Mouse (Mus musculus) midbrain, embryonic 12.5 days (tissue): ENCODE measurements around the gene Tbx5. TPM values are rescaled to one million over a fixed set of nuclear protein-coding genes. Genes with fewer than 3 reads are reported as not detected.

ENCODE experiments used
- ATAC-seq: fragments of 200-750 bp; cut with Nextera tagmentation; 2 replicates; pipeline ENCODE4 v1.8.0; 2017; ENCODE audit warnings: low read depth, moderate TSS enrichment, moderate library complexity; ENCODE audit not compliant: low FRiP score
- H3K27ac ChIP-seq: fragments of 300-500 bp; sonication (generic); replicated peaks from 2 replicates; pipeline ENCODE4 v1.5.1; 2016; ENCODE audit warnings: mild to moderate bottlenecking
- H3K27me3 ChIP-seq: fragments of 300-500 bp; sonication (generic); 2 replicates; pipeline ENCODE4 v1.6.1; 2016; ENCODE audit warnings: mild to moderate bottlenecking
- H3K36me3 ChIP-seq: fragments of 300-500 bp; sonication (generic); 2 replicates; pipeline ENCODE4 v1.6.1; 2016
- H3K4me1 ChIP-seq: fragments of 300-500 bp; sonication (generic); 2 replicates; pipeline ENCODE4 v1.6.1; 2016
- H3K4me2 ChIP-seq: fragments of 300-500 bp; sonication (generic); replicated peaks from 2 replicates; pipeline ENCODE4 v1.6.1; 2016; ENCODE audit warnings: mild to moderate bottlenecking, moderate library complexity
- H3K4me3 ChIP-seq: fragments of 300-500 bp; sonication (generic); 2 replicates; pipeline ENCODE4 v1.5.1; 2016; ENCODE audit warnings: mild to moderate bottlenecking
- H3K9ac ChIP-seq: fragments of 300-500 bp; sonication (generic); replicated peaks from 2 replicates; pipeline ENCODE4 v1.6.1; 2016; ENCODE audit warnings: mild to moderate bottlenecking, moderate library complexity
- H3K9me3 ChIP-seq: fragments of 300-500 bp; sonication (generic); 2 replicates; pipeline ENCODE4 v1.6.1; 2016; ENCODE audit warnings: mild to moderate bottlenecking
- WGBS: fragments of 180-500 bp; shearing (Covaris S2); methylation state at CpG from one replicate; pipeline ENCODE4 v1.1.7; 2016; 5-methylcytosine and 5-hydroxymethylcytosine counted together
- polyA plus RNA-seq: library from polyadenylated mRNA; unstranded; fragments of >200 nt; fragmentation: Nextera tagmentation; extraction: Ambion mirVana; gene quantifications from 2 replicates; pipeline ENCODE4 v1.2.1, GENCODE M21; 2016

The Tbx5 gene
- polyA plus RNA-seq, 1 experiment from 2014 or later: 0.08 TPM

DNA sequence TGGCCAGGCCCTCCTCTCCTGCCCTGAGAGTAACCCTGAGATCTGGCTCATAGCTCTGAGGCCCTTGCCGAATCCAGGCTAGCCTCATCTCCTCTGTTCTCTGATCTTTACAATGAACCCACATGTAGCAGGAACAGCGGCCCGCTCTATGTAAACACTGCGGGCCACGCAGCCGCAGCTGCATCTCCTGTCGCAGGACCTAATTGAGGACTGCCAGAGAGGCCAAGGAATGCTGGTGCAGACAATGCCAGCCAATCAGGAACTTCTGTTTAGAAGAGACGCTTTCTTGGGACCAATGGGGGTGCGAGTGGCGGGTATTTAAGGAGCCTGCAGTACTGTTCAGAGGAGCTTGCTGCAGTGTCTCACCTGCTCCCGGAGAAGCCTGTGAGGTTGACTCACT, 89.8 kb downstream of the Tbx5 start:
- no peaks in the 10 kb centered on the region; the same call in 1 of the 2 replicates for H3K27me3 ChIP-seq
- no peak for ATAC-seq
- H3K36me3 ChIP-seq: no peaks in the 10 kb centered on the region
- no peak overlapping the region for H3K4me3 ChIP-seq
- no peak overlapping the region for H3K27ac ChIP-seq
- no peaks in the 10 kb centered on the region for H3K4me1 ChIP-seq
- H3K9ac ChIP-seq: no peak overlapping the region
- WGBS: 52% methylated on average over 11 of the region's 11 CpGs
- H3K9me3 ChIP-seq: no peaks in the 10 kb centered on the region
- H3K4me2 ChIP-seq: no peak overlapping the region

Other genes with a start within 250 kb of the Tbx5 start
- 2.1 and 2.2 TPM in 2 replicates for gene Tbx3, start 162.0 kb upstream of the Tbx5 start, polyA plus RNA-seq